Mouse (Mus musculus) forebrain, embryonic 14.5 days (tissue): ENCODE data around the gene Plekha4. TPM values are rescaled to one million over a fixed set of nuclear protein-coding genes. Genes with fewer than 3 reads are reported as not detected.

Source experiments
- ATAC-seq: fragments of 200-750 bp; cut with Nextera tagmentation; 2 replicates; pipeline ENCODE4 v1.8.0; 2017; ENCODE audit warnings: mild to moderate bottlenecking, moderate library complexity
- DNase-seq: peaks from one replicate; pipeline ENCODE4 v3.0.0-alpha.2; 2015; ENCODE audit warnings: low spot score
- H3K27ac ChIP-seq: fragments of 300-500 bp; sonication (generic); 2 replicates; pipeline ENCODE4 v1.5.1; 2014; ENCODE audit warnings: low read depth, mild to moderate bottlenecking, control low read depth, low read length, moderate library complexity
- H3K27me3 ChIP-seq: fragments of 300-500 bp; sonication (generic); replicated peaks from 2 replicates; pipeline ENCODE4 v1.6.1; 2014; ENCODE audit warnings: low read length, control low read depth, mixed read lengths; ENCODE audit not compliant: control insufficient read depth, insufficient read depth
- H3K36me3 ChIP-seq: fragments of 300-500 bp; sonication (generic); 2 replicates; pipeline ENCODE4 v1.6.1; 2014; ENCODE audit warnings: low read length, control low read depth; ENCODE audit not compliant: control insufficient read depth, insufficient read depth
- H3K4me1 ChIP-seq: fragments of 300-500 bp; sonication (generic); 2 replicates; pipeline ENCODE4 v1.6.1; 2014; ENCODE audit warnings: antibody characterized with exemption, low read length, control low read depth; ENCODE audit not compliant: control insufficient read depth, insufficient read depth
- H3K4me2 ChIP-seq: fragments of 300-500 bp; sonication (generic); 2 replicates; pipeline ENCODE4 v1.6.1; 2014; ENCODE audit warnings: mild to moderate bottlenecking, control low read depth, low read length
- H3K4me3 ChIP-seq: fragments of 300-500 bp; sonication (generic); 2 replicates; pipeline ENCODE4 v1.5.1; 2014; ENCODE audit warnings: low read depth, low read length, control low read depth
- H3K9ac ChIP-seq: fragments of 300-500 bp; sonication (generic); 2 replicates; pipeline ENCODE4 v1.6.1; 2014; ENCODE audit warnings: mild to moderate bottlenecking, low read length, control low read depth, moderate library complexity
- H3K9me3 ChIP-seq: fragments of 300-500 bp; sonication (generic); replicated peaks from 2 replicates; pipeline ENCODE4 v1.6.1; 2016; ENCODE audit warnings: low read length, control low read depth, mixed read lengths; ENCODE audit not compliant: control insufficient read depth
- WGBS: fragments of 180-500 bp; shearing (Covaris S2); extraction: QIAGEN DNeasy Blood & Tissue Kit; methylation state at CpG from one replicate; pipeline ENCODE4 v1.1.7; 2014; 5-methylcytosine and 5-hydroxymethylcytosine counted together
- polyA plus RNA-seq: library from polyadenylated mRNA; unstranded; fragments of >200 nt; fragmentation: Nextera tagmentation; extraction: Ambion mirVana; gene quantifications from 2 replicates; pipeline ENCODE4 v1.2.1, GENCODE M21; 2014

Gene Plekha4
- polyA plus RNA-seq, 1 experiment from 2014 or later, result 0.76 TPM

- DNase-seq (peak; percentile 98), ATAC-seq (peak; percentile 99)
- Histone ChIP-seq H3K9ac (peak overlapping the region; percentile 52), H3K4me1 (no peaks in the 10 kb centered on the region), H3K36me3 (peaks cover 10% of the 10 kb centered on the region), H3K4me2 (peak overlapping the region; percentile 42), H3K27me3 (no peaks in the 10 kb centered on the region), H3K27ac (peak overlapping the region; percentile 36; the same call in 1 of the 2 replicates), H3K4me3 (peak overlapping the region; percentile 26), H3K9me3 (no peaks in the 10 kb centered on the region)
- WGBS, result 4% methylated on average over 19 of the region's 19 CpGs
Measured at GRCm38 (mm10) chr7:45589173-45589572, 63.0 kb downstream of the Plekha4 start.

GRCm38 (mm10) chr7:45589898-45590297 lies 63.8 kb downstream of the Plekha4 start:
- Histone ChIP-seq H3K9ac (no peak overlapping the region), H3K27me3 (no peaks in the 10 kb centered on the region), H3K4me2 (no peak overlapping the region), H3K4me3 (no peak overlapping the region), H3K27ac (no peak overlapping the region), H3K36me3 (peaks cover 10% of the 10 kb centered on the region), H3K9me3 (no peaks in the 10 kb centered on the region), H3K4me1 (no peaks in the 10 kb centered on the region)
- DNase-seq (no peak), ATAC-seq (no peak)
- 95% methylated on average over 5 of the region's 5 CpGs for WGBS

- no peak overlapping the region for H3K9ac ChIP-seq
- H3K4me3 ChIP-seq, result no peak overlapping the region
- 63% methylated on average over 3 of the region's 3 CpGs for WGBS
- DNase-seq, result peak; percentile 25
- no peak overlapping the region for H3K27ac ChIP-seq
- no peaks in the 10 kb centered on the region for H3K27me3 ChIP-seq
- ATAC-seq, result no peak
- no peaks in the 10 kb centered on the region for H3K4me1 ChIP-seq
- no peak overlapping the region for H3K4me2 ChIP-seq
- H3K36me3 ChIP-seq, result peaks cover 1% of the 10 kb centered on the region; the same call in 1 of the 2 replicates
- no peaks in the 10 kb centered on the region for H3K9me3 ChIP-seq
Measured at GRCm38 (mm10) chr7:45590874-45591273, 64.7 kb downstream of the Plekha4 start.

DNA sequence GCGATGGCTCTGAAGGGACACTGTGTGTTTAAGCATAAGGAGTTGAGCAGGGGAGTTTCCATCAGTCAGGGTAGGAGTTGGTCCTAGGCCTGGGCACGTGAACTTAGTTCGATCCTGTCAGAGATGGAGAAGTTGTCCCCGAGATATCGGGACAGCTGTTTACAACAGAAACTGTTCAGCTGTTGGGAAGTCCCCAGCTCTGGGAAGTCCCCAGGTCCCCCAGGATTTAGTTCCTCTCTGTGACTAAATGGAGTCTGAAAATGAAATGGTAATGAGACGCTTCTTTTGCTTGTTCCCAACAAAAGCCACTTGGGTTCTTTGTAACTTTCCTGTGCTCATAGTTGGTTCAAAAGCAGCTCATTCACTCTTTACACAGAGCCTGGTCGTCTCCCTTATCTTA lies 65.8 kb downstream of the Plekha4 start:
- 80% methylated on average over 7 of the region's 7 CpGs for WGBS
- H3K4me2 ChIP-seq, result no peak overlapping the region
- no peaks in the 10 kb centered on the region for H3K4me1 ChIP-seq
- H3K9ac ChIP-seq, result no peak overlapping the region
- H3K9me3 ChIP-seq, result no peaks in the 10 kb centered on the region
- no peaks in the 10 kb centered on the region for H3K27me3 ChIP-seq
- no peaks in the 10 kb centered on the region for H3K36me3 ChIP-seq
- no peak for DNase-seq
- no peak overlapping the region for H3K27ac ChIP-seq
- H3K4me3 ChIP-seq, result no peak overlapping the region
- ATAC-seq, result no peak

DNA sequence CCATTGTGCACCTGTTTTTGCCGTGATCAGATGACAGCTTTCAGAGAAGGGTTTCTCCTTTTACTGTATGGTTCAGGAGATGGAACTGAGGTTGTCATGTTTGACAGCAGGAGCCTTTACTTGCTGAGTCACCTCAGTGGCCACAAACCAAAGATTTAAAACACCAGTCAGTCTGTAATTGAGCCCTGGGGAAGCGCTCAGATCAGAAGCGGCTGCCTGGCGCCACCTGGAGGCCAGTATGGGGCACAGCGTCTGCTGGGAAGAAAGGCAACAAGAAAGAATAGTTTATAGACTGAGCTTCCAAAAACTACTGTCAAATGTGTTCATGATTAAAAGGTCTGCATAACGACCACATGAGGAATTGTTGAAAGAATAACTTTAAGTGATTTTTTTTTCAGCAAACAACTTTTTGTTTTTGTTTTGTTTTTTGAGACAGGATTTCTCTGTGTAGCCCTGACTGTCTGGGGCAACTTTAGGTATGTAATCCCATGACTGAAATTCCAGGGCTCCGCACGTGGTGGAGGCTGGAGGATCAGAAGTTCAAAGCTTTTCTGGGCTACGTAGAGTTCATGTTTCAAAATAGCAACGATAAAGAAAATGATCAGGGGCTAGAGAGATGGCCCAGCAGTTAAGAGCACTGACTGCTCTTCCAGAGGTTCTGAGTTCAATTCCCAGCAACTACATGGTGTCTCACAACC lies 67.1 kb downstream of the Plekha4 start:
- ATAC-seq (no peak), DNase-seq (peak; percentile 76)
- no peak overlapping the region for H3K27ac ChIP-seq
- no peak overlapping the region for H3K4me3 ChIP-seq
- H3K4me1 ChIP-seq, result no peaks in the 10 kb centered on the region
- H3K27me3 ChIP-seq, result no peaks in the 10 kb centered on the region
- H3K36me3 ChIP-seq, result no peaks in the 10 kb centered on the region
- 28% methylated on average over 10 of the region's 10 CpGs for WGBS
- no peak overlapping the region for H3K4me2 ChIP-seq
- no peak overlapping the region for H3K9ac ChIP-seq
- H3K9me3 ChIP-seq, result no peaks in the 10 kb centered on the region

DNA sequence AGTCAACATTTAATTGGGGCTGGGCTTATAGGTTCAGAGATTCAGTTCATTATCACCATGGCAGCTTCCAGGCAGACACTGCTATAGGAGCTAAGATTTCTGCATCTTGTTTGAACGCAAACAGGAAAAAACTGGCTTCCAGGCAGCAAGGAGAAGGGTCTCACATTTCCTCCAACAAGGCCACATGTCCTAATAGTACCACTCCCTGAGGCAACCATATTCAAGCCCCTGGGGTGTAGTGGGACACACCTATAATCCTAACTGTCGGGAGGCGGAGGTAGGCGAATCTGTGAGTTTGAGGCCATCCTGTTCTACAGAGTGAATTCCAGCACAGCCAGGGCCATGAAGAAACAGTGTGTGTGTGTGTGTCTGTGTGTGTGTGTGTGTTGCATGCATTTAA lies 69.0 kb downstream of the Plekha4 start:
- WGBS, result 78% methylated on average over 4 of the region's 4 CpGs
- no peak for ATAC-seq
- no peak overlapping the region for H3K9ac ChIP-seq
- H3K4me1 ChIP-seq, result no peaks in the 10 kb centered on the region
- H3K9me3 ChIP-seq, result no peaks in the 10 kb centered on the region
- H3K4me3 ChIP-seq, result no peak overlapping the region
- H3K4me2 ChIP-seq, result no peak overlapping the region
- H3K27me3 ChIP-seq, result no peaks in the 10 kb centered on the region
- DNase-seq, result no peak
- no peak overlapping the region for H3K27ac ChIP-seq
- no peaks in the 10 kb centered on the region for H3K36me3 ChIP-seq

DNA sequence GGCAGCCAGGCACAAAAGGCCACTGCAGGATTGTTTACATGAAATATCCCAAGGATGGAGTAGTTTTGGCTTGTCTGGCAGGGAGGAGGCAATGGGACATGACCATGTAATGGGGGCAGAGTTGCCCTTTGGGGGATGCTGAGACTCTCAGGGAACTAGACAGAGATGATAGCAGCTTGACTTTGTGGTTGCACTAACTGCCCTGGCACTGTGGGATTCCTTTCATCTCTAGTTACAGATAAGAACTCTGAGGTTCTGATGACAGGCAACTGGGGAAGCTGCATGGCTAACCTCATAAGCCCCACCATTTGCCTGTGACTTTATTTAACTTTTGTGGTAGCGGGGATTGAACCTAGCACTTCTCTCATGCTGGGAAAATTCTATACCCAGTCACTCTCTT lies 70.0 kb downstream of the Plekha4 start:
- no peak overlapping the region for H3K4me2 ChIP-seq
- WGBS, result 82% methylated on average over 1 of the region's 1 CpGs
- ATAC-seq (no peak), DNase-seq (no peak)
- H3K27ac ChIP-seq, result no peak overlapping the region
- H3K4me1 ChIP-seq, result no peaks in the 10 kb centered on the region
- H3K9me3 ChIP-seq, result no peaks in the 10 kb centered on the region
- no peak overlapping the region for H3K9ac ChIP-seq
- no peaks in the 10 kb centered on the region for H3K36me3 ChIP-seq
- H3K4me3 ChIP-seq, result no peak overlapping the region
- no peaks in the 10 kb centered on the region for H3K27me3 ChIP-seq

DNA sequence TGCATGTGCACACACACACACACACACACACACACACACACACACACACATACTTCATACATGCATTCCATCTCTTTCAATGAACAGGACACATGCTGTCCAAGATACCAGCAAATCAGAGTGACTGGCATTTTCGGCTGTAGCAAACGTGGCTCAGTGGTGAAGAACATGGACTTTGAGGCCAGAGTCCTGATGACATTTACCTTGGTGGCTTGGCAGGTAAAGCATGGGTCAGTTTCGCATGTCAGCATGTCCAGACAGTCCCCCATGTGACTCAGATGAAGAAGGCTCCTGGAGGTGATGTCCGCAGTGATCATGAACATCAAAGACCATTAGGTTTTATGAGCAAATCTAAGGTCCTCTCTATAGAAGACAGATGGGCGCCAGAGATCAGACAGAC lies 70.9 kb downstream of the Plekha4 start:
- DNase-seq (no peak), ATAC-seq (no peak)
- Histone ChIP-seq H3K4me2 (no peak overlapping the region), H3K4me3 (no peak overlapping the region), H3K36me3 (no peaks in the 10 kb centered on the region), H3K9ac (no peak overlapping the region), H3K9me3 (no peaks in the 10 kb centered on the region), H3K27ac (no peak overlapping the region), H3K4me1 (no peaks in the 10 kb centered on the region), H3K27me3 (no peaks in the 10 kb centered on the region)
- WGBS, result 83% methylated on average over 5 of the region's 5 CpGs

DNA sequence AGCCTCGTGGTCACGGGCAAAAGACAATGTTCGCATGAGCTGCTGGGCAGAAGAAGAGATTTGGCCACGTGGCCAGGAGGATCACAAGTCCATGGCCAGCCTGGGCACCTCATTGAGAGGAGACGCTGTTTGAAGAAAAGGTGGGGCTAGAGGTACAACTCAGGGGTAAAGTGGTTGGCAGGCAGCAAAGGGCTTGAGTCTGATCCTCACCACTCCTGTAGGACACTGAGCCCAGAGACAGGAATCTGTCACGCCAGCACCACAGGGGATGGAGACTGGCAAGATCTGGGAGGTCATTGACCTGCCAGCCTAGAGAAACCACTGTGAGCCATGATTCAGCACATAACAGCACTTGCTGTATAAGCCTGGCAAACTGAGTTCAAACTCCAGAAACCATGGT lies 71.4 kb downstream of the Plekha4 start:
- Histone ChIP-seq H3K27me3 (no peaks in the 10 kb centered on the region), H3K9me3 (no peaks in the 10 kb centered on the region), H3K4me2 (no peak overlapping the region), H3K9ac (no peak overlapping the region), H3K27ac (no peak overlapping the region), H3K4me3 (no peak overlapping the region), H3K36me3 (no peaks in the 10 kb centered on the region), H3K4me1 (no peaks in the 10 kb centered on the region)
- ATAC-seq, result no peak
- no peak for DNase-seq
- 91% methylated on average over 6 of the region's 6 CpGs for WGBS
